Mouse (Mus musculus): Measurements from ENCODE around the gene Tent4b.

DNA sequence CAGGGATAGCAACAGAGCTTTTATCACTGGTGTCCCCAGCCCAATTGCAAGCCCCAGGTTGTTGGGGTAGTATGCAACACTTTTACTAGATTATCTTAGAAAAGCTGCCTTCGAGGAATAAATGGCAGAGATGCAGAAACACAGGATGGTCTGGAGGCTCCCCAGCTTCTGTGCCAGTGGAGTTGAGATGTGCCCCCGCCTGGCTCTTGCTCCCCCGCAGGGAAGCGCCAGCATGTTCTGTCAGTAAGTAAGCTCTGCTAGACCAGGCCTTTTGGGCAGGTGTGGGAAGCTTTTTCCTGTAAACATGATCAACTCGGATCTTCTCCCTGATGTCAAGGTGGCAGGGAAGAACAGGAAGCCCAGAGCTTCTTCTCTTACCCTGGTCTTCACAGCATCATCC is 40.3 kb downstream of the Tent4b start:
- TF ChIP-seq EP300 (optimal IDR thresholded peaks at IDR 0.05) (no peak), CTCF (IDR thresholded peaks at IDR 0.05; ENCODE audit: low read depth) (no peak)

Measured in stomach, postnatal 0 days (tissue).